Mouse (Mus musculus) ES-E14 (cell line): ENCODE measurements around the gene Ankrd27.
"Not testable (repeated sequence)": the region's sequence is repeated elsewhere in the genome, so short reads cannot be mapped to it uniquely, and the experiment has no call there.

ENCODE experiments used
- CHD2 ChIP-seq: IDR thresholded peaks from 2 replicates; pipeline ENCODE4 v1.6.1; 2014; ENCODE audit warnings: mild to moderate bottlenecking, low read depth, low read length, inconsistent platforms
- HCFC1 ChIP-seq: IDR thresholded peaks from 2 replicates; pipeline ENCODE4 v1.6.1; 2012; ENCODE audit warnings: low read length, inconsistent platforms, borderline replicate concordance; ENCODE audit not compliant: insufficient read depth
- MAFK ChIP-seq: IDR thresholded peaks from 2 replicates; pipeline ENCODE4 v1.6.1; 2014; ENCODE audit warnings: mild to moderate bottlenecking, low read depth, low read length, inconsistent platforms; ENCODE audit not compliant: insufficient read depth
- ZC3H11A ChIP-seq: IDR thresholded peaks from 2 replicates; pipeline ENCODE4 v1.6.1; 2012; ENCODE audit warnings: low read depth, mild to moderate bottlenecking, inconsistent platforms, low read length, borderline replicate concordance
- ZNF384 ChIP-seq: IDR thresholded peaks from 2 replicates; pipeline ENCODE4 v1.6.1; 2012; ENCODE audit warnings: low read depth, low read length, inconsistent platforms

- not testable (repeated sequence) for TF ChIP-seq HCFC1, ZC3H11A, ZNF384, CHD2, MAFK
Observed at GRCm38 (mm10) chr7:35570883-35571282, 15.2 kb upstream of the Ankrd27 start.
